Mouse (Mus musculus) G1E-ER4 (cell line): Measurements from ENCODE around the gene Mbd4. TPM values are rescaled to one million over a fixed set of nuclear protein-coding genes. Genes with fewer than 3 reads are reported as not detected.

Source experiments
- GATA1 ChIP-seq: IDR thresholded peaks from one replicate; pipeline ENCODE4 v1.8.0; 2012; ENCODE audit warnings: low read length, inconsistent platforms
- polyA plus RNA-seq: library from polyadenylated mRNA; stranded (reverse); fragments of >175 nt; gene quantifications from 2 replicates; pipeline ENCODE4 v1.2.3, GENCODE M21; 2012

Mbd4 gene
- polyA plus RNA-seq, 1 experiment, result 1.1 TPM

- no peak for TF ChIP-seq GATA1
Measured at GRCm38 (mm10) chr6:115792691-115793215, 60.4 kb downstream of the Mbd4 start.

- no peak for TF ChIP-seq GATA1
Measured at GRCm38 (mm10) chr6:115791842-115792686, 61.1 kb downstream of the Mbd4 start.

GRCm38 (mm10) chr6:115791016-115791415 is 62.2 kb downstream of the Mbd4 start:
- TF ChIP-seq GATA1, result no peak

Other genes with a start within 250 kb of the Mbd4 start
- 18.4 and 25.0 TPM in 2 replicates for gene Raf1, start 176.7 kb downstream of the Mbd4 start, polyA plus RNA-seq
- 8.2 and 9.4 TPM in 2 replicates for gene Tmem40, start 91.0 kb downstream of the Mbd4 start, polyA plus RNA-seq
- gene Cand2, start 78.8 kb downstream of the Mbd4 start, polyA plus RNA-seq, result 7.4 and 7.5 TPM in 2 replicates
- gene Rpl32, start 44.6 kb downstream of the Mbd4 start, polyA plus RNA-seq, result 344 and 365 TPM in 2 replicates
- gene Efcab12, start 15.0 kb downstream of the Mbd4 start, polyA plus RNA-seq, result not detected in 2 replicates
- gene Ift122, start 99 bp upstream of the Mbd4 start, polyA plus RNA-seq, result 0.25 and 0.31 TPM in 2 replicates
- not detected in 2 replicates for gene Rho, start 78.4 kb upstream of the Mbd4 start, polyA plus RNA-seq
- gene H1foo, start 91.6 kb upstream of the Mbd4 start, polyA plus RNA-seq, result not detected in 2 replicates
- gene Plxnd1, start 141.6 kb upstream of the Mbd4 start, polyA plus RNA-seq, result 6.2 and 7.0 TPM in 2 replicates